Mouse (Mus musculus) urinary bladder, postnatal 10 days (tissue): Measurements from ENCODE around the gene Nkx1-2.

ENCODE experiments used
- DNase-seq: peaks from one replicate; pipeline ENCODE4 v3.0.0; 2022; ENCODE audit warnings: low spot score

The Nkx1-2 gene

DNA sequence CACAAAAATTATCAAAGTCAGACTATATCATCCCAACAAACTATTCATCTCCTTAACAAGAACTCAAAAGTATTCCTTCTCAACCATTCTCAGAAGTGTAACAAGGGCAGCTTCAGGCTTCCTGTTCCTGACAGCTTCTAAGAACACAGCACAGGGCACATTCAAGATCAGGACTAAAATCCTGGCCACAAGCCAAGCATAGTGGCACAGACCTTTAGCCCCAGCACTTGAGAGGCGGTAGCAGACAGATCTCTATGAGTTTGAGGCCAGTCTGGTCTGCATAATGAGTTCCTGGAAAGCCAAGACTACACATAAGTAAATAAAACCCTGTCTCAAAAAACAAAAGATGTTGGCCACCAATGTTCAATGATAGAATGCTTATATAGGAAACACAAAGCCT, 33.6 kb downstream of the Nkx1-2 start:
- no peak for DNase-seq

GRCm38 (mm10) chr7:132559138-132559766, 40.2 kb downstream of the Nkx1-2 start:
- DNase-seq = no peak

DNA sequence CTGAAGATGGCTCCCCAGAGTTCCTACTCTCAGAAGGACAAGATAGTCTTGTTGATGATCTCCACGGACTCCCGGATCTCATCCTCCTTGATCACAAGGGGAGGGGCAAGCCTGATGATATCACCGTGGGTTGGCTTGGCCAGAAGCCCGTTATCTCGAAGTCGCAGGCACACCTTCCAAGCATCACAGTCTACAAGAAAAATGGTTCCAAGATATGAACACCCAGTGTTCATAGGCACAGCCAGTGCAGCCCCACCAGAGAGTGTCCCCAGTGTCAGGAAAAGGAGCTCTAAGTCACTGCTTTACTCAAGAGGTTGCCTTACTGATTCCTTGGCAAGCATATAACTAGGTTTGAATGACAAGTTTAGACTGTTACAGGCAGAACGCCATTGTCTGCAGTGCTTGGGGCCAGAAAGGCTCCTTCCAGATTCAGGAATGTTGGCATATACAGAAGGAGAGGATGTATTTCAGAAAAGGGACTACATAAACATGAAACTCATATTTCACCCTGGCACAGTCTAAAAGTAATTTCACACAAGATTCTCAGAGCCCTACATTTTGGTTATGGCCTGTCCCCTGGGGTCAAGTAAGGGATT, 41.2 kb downstream of the Nkx1-2 start:
- DNase-seq = no peak

DNA sequence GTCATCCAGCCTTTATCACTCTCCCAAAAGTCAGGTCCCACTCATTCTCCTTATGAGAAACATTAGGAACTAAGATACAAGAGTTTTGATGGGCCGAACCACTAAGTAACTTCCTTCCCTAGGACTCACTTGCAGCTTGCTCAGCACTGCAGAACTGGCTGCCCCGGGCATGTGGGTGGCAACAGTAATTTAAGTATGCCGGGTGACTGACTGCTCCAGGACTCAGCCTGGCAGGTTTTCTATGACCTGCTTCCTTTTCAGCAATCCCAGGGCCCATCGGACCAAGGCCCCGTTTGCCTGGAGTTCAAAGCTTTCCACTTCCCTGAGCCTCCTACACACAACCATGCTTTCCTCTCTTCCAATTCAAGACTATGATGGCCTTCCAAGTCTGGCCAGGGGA, 42.9 kb downstream of the Nkx1-2 start:
- DNase-seq = no peak

DNA sequence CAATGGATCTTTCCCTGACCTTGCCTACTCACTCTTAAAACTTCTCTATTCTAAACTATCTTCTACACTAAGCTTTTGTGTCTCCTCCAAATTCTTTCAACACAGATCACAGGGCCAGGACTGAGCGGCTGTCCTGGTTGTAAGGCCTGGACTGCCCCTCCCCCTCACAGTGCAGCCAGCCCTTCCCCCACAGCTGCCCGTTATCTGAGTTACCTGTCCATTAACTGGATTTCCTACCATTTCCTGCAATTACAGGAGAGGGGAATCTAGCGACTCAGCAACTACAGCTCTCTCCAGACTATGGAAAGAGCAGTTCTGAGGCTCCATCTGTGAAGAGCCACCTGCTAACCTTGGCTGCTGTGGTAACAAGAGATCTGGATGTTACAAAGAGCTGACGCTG, 43.5 kb downstream of the Nkx1-2 start:
- no peak for DNase-seq

- DNase-seq = no peak
Observed at GRCm38 (mm10) chr7:132554091-132554490, 45.3 kb downstream of the Nkx1-2 start.

DNA sequence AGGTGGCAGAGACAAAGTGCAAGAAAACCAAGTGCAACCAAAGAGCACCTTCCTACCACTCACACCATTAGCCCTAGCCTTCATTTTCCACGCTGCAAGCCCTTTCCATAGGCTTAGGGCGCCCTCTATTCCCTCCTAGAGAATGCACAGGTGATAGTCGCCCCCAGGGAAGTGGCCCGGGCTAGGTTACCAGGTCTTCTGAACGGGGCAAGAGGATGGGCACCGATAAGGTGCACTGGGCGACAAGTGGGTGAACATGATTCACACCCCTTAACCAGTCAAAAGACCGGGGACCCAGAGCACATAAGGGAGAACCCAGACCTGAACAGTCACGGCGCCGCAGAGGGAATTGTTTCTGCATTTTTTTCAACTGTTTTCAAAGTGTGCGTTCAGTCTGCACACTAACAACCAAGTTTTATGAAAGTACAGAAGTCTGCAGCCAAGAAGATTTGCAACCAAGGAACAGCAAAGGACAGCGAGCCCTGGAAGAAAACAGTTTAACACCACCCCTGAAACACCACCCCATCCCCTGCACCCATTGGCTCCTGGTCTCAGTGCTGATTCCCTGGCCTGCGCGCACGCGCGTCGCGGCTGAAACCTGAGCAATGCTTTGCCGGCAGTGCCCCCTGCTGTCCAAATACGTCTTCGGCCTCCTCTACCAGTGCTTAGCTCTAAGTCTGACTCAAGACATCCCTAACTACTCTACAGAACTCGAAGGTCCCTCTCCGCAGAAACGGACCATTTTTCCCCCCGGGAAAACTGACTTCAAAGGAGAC, 47.9 kb downstream of the Nkx1-2 start:
- peak; percentile 85 for DNase-seq

DNA sequence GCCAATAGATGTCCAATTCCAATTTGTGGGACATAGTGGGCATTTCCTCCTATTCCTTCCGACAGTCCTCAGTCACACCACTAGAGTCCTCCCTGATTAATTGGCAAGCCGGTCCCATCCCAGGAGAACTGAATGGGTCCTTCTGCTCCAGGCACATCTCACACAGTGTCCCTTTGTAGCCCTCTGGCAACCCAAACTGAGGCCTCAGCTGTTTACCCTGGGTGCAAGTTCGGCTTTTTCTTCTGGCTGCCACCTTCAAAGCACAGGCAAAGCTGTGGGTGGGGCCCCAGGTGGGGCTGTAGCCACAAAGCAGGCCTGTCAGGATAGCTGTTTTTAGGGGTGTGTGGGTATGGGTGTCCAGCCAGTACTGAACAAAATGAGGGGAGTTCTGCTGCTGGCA, 52.3 kb downstream of the Nkx1-2 start:
- DNase-seq = no peak
